In the genomic region with DNA sequence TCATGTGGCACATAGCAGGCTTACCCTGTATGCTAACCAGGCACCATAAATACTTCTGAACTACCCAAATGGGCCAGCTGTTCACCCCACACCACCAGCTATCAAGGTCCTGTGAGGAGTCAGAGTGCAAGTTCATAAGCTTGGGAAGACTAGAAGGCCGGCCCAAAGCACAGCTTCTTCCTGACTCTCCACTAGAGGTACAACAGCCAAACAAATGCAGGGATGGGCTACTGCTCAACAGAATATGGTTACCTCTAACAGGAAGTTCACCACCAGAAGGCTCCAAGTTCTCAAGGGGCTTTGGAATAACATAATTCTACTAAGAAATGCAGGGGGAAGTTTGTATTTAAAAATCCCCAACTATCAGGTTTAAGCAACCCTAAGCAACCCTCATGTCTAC, we compare ENCODE assay signal across 8 mouse cellular contexts. TPM values are rescaled to one million over a fixed set of nuclear protein-coding genes. Genes with fewer than 3 reads are reported as not detected.
A peak's percentile ranks its signal among the peaks of the same experiment; 100 is the strongest.
DNase-seq lines count a peak whose midpoint lies in the region; ATAC-seq and TF ChIP-seq lines count a peak whose summit lies in the region.

No protein-coding gene starts in this region.

- H3K4me1 ChIP-seq in embryonic fibroblast, embryonic 13.5 days (ENCODE audit: control insufficient read depth, insufficient read depth, low read length): peaks cover 24% of the 10 kb centered on the region
- peaks cover 86% of the 10 kb centered on the region for H3K4me1 ChIP-seq in liver, embryonic 12.5 days

- ATAC-seq in liver, embryonic 12.5 days: no peak

- H3K27me3 ChIP-seq in liver, embryonic 12.5 days (replicated peaks): no peaks in the 10 kb centered on the region

- 21% methylated on average over 1 of the region's 1 CpGs for WGBS in liver, embryonic 12.5 days (ENCODE audit: insufficient replicate concordance)

- peak overlapping the region; percentile 82 for H3K4me3 ChIP-seq in embryonic fibroblast, embryonic 13.5 days (ENCODE audit: insufficient read depth, low read length)
- peak overlapping the region; percentile 100 for H3K4me3 ChIP-seq in liver, embryonic 12.5 days

- DNase-seq in embryo, embryonic 10.5 days (ENCODE audit: low spot score): peak; percentile 32
- no peak for DNase-seq in embryo, embryonic 10 days (ENCODE audit: low spot score)
- peak; percentile 46 for DNase-seq in 416B (ENCODE audit: low read depth)
- no peak for DNase-seq in cerebellum, adult 9-10 months
- DNase-seq in frontal cortex, adult 2 months (ENCODE audit: extremely low spot score in 1 of 2, low spot score in 1 of 2): no peak
- no peak for DNase-seq in urinary bladder, postnatal 14 days (ENCODE audit: low spot score)

- no peak for TF ChIP-seq CTCF in embryonic fibroblast, embryonic 13.5 days (IDR thresholded peaks at IDR 0.05; ENCODE audit: borderline replicate concordance, insufficient read depth, low read length)

- peak overlapping the region; percentile 100 for H3K9ac ChIP-seq in liver, embryonic 12.5 days

- H3K9me3 ChIP-seq in liver, embryonic 12.5 days (replicated peaks): no peaks in the 10 kb centered on the region

- H3K36me3 ChIP-seq in liver, embryonic 12.5 days: peaks cover 36% of the 10 kb centered on the region

- H3K4me2 ChIP-seq in liver, embryonic 12.5 days: peak overlapping the region; percentile 89

- H3K27ac ChIP-seq in embryonic fibroblast, embryonic 13.5 days (ENCODE audit: insufficient read depth, low read length): no peak overlapping the region
- H3K27ac ChIP-seq in liver, embryonic 12.5 days: peak overlapping the region; percentile 97

- no peak for TF ChIP-seq POLR2A in embryonic fibroblast, embryonic 13.5 days (IDR thresholded peaks at IDR 0.05; ENCODE audit: low read depth, low read length)

RNA-seq across cellular contexts. Expression of a gene that starts 1.6 kb away (rescaled TPM):
- 141 and 142 TPM in 2 replicates for polyA plus RNA-seq in embryonic fibroblast, embryonic 13.5 days (2011; ENCODE audit: insufficient read length, low read depth, missing spikeins)
- 58.4 and 61.1 TPM in 2 replicates for polyA plus RNA-seq in liver, embryonic 12.5 days (2016; fragmentation: Nextera tagmentation; extraction: Ambion mirVana)
- 103 and 105 TPM in 2 replicates for polyA plus RNA-seq in frontal cortex, adult 2 months (2012; rRNA removed)

RNA-seq across cellular contexts. Expression of a gene that starts 41.2 kb away (rescaled TPM):
- 43.8 and 63.2 TPM in 2 replicates for polyA plus RNA-seq in embryonic fibroblast, embryonic 13.5 days (2011; ENCODE audit: insufficient read length, low read depth, missing spikeins)
- 166 and 170 TPM in 2 replicates for polyA plus RNA-seq in liver, embryonic 12.5 days (2016; fragmentation: Nextera tagmentation; extraction: Ambion mirVana)
- 3.2 and 3.9 TPM in 2 replicates for polyA plus RNA-seq in frontal cortex, adult 2 months (2012; rRNA removed)

RNA-seq across cellular contexts. Expression of a gene that starts 49.7 kb away (rescaled TPM):
- polyA plus RNA-seq in embryonic fibroblast, embryonic 13.5 days (2011; ENCODE audit: insufficient read length, low read depth, missing spikeins): not detected in 2 replicates
- polyA plus RNA-seq in liver, embryonic 12.5 days (2016; fragmentation: Nextera tagmentation; extraction: Ambion mirVana): 0.33 and 0.54 TPM in 2 replicates
- 1.5 and 1.8 TPM in 2 replicates for polyA plus RNA-seq in frontal cortex, adult 2 months (2012; rRNA removed)

RNA-seq across cellular contexts. Expression of a gene that starts 56.9 kb away (rescaled TPM):
- polyA plus RNA-seq in embryonic fibroblast, embryonic 13.5 days (2011; ENCODE audit: insufficient read length, low read depth, missing spikeins): 0.82 and 1.9 TPM in 2 replicates
- 2.9 and 3.2 TPM in 2 replicates for polyA plus RNA-seq in liver, embryonic 12.5 days (2016; fragmentation: Nextera tagmentation; extraction: Ambion mirVana)
- 11.3 and 12.8 TPM in 2 replicates for polyA plus RNA-seq in frontal cortex, adult 2 months (2012; rRNA removed)

Comparison
In these comparisons a context has a peak if more than half of its experiments do, and no peak if none do; other contexts are left out.
1. DNase-seq: peak in embryo, embryonic 10.5 days (single experiment) and 416B (single experiment); none in embryo, embryonic 10 days (single experiment), cerebellum, adult 9-10 months (single experiment), frontal cortex, adult 2 months (0 of 2) and urinary bladder, postnatal 14 days (single experiment).